Mouse (Mus musculus) spleen, postnatal 4 days (tissue): Measurements from ENCODE around the gene Slc43a2.
A peak's percentile ranks its signal among the peaks of the same experiment; 100 is the strongest.

Source experiments
- DNase-seq, 2 experiments: peaks; one replicate each; pipeline ENCODE4 v3.0.0; 2022; ENCODE audit warnings: low spot score in 2 of 2

Gene Slc43a2

DNA sequence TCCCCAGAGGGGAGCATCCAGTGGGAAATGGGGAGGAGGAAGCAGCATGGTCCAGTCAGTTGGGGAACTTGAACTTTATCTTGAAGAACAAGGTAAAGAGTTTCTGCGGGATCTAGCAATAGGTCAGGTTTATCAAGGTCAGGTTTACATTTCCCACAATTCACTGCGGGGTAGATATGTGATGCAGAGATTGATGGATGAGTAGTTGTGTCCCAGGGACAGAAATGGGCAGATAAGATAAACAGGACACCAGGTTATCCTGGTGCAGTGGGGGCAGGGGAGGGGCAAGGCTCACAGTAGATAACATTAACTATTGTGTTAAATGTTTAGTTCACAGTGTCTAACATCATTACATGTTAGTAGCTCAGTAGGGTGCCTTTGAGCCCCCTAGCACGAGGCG lies 1.7 kb upstream of the Slc43a2 start:
- no peak for DNase-seq

DNA sequence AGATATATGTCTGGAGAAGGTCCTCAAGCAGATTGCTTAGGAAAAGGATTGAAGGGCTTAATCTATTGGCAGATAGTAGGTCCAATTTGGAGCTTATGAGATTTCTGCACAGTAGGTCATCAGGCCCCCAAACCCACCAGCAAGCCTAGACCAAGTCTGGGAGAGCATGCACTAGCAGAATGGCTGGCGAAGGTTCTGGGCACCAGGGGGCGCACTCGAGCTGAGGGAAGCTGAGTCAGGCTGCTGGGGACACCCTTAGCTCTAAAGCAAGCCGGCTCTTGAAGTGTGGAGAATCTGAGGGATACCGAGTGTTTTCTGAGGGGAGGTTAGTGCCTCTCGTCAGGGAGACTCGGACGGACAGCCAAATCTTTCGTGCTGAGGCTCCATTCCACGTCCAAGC lies 1.2 kb upstream of the Slc43a2 start:
- peak; percentile 98 to 100 for DNase-seq

DNA sequence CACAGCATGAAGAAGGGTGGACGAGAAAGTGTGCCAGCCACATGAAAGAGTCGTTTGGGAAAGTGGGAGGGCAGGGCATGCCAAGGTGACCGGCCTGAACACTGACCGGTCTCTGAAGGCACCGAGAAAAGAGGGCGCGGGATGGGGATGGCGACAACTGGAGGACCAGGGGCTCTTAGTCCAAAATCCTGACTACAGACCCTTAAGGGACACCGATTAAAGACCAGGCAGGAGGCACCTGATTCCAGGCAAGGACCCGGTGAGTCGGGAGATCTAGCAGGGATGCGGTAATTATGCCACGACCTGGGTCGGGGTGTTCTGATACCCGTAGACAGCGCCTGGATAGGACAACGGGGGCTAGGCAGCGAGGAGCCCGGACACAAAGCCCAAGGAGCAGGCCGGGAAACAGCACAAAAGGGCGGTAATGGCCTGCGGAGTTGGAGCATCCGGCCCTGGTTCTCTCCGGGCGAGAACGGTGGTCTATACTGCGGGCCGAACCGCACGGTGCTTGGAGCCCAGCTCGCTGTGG lies 585 bp upstream of the Slc43a2 start:
- DNase-seq = peak in 1 of 2 experiments; percentile 85

DNA sequence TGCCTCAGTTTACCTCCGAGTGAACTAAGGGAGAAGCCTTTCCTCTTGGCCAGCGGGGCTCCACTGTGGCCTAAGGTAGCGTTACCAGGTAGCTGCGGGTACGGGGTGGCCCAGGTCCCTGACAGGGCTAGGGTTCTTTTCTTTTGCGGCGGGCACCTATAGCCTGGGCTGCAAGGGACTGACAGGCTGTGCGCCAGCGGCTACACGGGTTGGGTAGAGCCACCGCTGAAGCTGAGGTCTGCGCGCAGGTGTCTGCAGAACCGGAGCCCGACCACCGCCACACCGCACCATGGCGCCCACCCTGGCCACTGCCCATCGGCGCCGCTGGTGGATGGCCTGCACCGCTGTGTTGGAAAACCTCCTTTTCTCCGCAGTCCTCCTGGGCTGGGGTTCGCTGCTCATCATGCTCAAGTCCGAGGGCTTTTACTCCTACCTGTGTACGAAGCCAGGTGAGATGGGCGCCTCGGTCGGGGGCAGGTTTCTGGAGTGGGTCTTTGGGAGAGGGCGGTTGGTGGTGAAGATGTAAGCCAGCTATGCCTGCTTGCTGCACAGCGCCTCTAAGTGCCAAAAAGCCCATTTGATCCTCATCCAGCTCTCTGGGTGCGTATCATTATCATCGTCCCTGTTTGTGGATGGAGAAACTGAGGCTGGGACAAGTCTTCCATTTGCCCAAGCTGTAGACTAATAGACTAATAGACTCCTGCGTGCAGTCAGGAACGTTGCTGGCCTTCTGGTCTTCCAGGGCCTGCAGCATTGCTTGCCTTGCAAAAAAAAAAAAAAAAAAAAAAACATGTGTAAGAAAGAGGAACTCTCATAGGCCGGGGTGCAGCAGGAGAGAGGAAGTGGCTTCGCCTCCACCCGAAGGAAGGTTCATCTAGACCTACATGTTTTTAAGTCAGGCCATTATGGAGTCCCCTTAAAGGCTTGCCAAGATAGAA lies 1.1 kb downstream of the Slc43a2 start:
- peak; percentile 43 to 80 for DNase-seq

DNA sequence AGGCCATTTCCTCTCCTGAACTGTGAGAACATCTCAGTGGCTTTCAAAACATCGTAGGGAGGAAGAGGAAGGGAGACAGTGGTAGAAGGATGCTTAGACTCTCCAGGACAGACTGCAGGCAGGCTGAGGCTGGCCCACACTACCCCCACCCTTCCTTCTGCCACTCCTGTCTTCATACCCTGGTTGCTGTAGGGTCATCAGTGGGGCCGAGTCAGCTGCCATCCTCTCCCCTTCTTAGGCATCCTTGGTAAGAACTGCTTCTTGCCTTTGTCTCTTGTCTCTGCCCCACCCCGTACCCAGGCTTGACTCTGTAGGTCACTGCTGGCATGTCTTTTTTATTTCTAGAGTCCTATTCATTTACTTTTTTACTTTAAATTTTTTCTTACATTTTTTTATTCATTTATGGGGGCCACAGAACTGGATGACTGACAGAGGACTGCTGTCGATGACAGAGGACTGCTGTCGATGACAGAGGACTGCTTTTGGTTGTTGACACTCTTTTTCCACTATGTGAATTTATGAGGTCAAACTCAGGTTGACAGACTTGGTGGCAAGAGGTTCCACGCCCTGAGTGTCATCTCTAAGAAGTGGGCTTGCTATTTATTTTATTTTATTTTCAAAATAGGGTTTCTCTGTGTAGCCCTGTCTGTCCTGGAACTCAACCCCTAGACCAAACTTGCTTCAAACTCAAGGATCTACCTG lies 2.0 kb downstream of the Slc43a2 start:
- DNase-seq = no peak

DNA sequence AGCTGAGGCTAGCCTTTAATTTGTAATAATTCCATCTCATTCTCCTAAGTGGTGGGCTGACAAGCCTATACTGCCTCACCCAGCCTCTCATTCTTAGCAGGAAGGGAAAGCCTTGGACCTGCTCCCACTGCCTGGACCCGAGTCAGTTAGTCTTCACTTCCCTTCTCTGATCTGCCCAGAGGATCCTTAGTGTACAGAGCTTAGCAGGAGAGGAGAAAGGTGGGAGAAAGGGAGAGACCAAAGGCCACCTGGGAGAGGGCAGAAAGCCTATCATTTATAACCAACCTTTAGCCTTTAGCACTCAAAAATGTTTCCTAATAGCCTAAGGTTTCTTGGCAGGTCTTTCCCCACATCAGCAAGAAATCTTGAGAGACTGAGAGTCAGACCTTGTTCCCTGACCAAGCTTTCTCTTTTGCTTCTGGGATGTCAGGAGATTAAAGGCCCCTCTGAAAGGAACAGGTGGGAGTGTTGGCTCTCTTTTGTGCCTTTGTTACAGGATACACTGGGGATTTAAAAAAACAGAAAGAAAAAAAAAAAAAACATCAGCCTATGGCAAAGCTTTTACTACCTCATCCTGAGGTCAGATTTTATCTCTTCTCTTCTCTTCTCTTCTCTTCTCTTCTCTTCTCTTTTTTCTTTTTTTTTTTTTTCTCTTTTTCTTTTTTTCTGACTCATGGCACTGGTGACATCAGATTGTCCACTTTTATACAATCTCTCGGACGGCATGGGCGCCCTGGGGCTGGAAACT lies 3.0 kb downstream of the Slc43a2 start:
- DNase-seq = no peak

DNA sequence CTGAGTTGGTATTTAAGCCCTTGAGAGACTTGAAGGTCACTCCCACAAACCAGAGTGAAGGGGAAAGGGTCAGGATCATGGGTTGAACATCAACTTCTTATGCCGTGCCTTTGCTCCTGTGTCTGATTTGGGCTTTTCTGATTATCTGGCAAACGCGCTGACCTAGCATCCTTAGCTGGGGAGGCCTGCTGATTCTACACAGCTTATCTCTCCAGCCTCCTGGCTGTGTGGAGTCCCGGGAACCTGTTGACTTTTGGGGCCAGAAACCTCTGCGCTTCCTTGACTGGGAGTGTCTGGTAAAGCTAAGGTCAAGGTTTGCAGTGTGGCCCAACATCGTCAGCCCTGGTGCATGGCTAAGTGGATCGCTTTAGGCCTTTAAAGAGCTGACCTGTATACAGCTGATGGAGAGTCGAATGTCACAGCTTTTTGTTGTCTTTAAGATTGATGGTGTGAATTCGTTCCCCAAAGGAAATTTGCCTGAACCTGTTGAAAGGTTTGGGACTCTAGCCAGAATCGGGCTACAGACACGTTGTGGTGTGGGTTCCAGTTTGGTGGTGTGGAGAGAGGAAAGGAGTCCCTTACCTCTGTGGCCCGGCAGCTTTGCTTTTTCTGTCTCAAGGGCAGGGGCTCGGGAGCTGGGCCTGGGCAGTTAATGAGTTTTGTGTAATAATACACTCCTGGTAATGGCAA lies 3.8 kb downstream of the Slc43a2 start:
- DNase-seq = no peak

DNA sequence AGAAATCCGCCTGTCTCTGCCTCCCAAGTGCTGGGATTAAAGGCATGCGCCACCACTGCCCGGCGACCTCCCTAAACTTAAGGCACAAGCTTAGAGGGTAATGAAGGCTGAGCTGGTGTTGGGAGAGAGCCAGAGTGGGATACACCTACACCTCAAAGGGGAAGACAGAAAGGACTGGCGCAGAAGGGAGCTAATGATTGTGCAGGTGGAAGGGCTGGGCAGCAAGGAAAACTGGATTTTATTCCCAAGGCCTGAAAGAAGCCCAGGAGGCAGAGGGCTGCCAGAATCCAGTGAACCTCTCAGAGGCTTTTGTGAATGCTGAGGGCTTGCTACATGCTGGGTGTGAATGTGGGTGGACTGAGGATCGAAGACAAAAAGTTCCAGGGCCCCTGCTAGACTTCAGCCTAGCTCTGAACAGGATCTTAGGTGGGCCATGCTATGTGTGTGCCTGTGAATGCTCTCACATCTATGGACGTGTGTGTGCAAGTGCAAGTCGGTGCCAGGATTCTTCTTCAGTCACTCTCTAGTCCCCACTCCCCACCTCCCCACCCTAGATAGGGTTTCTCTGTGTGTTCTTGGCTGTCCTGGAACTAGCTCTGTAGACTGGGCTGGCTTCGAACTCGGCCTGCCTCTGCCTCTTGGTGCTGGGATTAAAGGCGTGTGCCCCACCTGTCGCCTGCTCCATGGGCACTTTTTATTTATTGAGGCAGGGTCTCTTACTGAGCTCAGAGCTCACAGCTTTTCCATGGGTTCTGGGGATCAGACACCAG lies 4.9 kb downstream of the Slc43a2 start:
- DNase-seq = no peak

DNA sequence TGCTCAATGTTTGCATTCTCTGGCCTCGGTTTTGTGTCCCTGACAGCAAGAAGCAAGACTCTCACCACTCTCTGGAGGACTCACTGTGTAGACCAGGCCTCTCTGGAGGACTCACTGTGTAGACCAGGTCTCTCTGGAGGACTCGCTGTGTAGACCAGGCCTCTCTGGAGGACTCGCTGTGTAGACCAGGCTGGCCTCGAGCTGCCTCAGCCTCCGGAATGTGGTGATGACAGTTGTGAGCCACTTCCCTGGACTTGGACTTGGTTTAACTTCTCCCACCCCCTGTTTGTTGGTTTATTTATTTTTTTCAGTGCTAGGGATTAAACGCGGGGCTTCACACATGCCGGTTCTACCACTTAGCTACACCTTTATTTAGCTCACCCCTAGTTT lies 5.5 kb downstream of the Slc43a2 start:
- DNase-seq = no peak

DNA sequence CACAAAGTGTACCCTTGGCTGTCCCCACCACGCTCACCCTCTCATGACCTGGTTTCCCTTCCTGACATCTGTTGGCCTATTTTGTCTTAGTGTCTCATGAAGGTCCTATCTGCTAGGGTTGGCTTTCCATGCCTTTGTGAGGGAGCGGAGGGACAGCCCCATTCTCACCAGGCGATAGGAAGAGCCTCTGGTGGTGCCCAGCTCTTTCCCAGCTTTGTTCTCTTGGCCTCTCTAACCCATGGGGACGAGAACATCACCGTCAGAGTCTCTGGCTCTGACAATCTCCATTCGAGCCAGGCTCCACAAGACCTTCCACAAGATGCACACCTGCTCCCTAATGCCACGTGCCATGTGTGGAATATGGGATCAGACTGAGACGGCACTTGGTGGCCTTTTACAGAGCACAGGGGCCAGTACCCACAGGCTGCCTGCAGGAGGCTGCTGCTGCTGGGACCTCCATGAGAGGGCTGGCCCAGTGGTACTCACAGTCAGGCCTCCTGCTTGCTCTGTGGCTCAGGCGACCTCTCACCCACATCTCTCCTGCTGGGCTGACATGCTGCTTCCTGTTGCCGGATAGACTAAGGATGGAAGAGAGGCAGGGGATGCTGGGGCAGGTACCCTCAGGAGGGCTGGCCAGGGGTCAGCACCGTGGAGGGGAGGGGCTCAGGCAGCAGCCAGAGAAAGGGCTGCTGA lies 6.1 kb downstream of the Slc43a2 start:
- no peak for DNase-seq

DNA sequence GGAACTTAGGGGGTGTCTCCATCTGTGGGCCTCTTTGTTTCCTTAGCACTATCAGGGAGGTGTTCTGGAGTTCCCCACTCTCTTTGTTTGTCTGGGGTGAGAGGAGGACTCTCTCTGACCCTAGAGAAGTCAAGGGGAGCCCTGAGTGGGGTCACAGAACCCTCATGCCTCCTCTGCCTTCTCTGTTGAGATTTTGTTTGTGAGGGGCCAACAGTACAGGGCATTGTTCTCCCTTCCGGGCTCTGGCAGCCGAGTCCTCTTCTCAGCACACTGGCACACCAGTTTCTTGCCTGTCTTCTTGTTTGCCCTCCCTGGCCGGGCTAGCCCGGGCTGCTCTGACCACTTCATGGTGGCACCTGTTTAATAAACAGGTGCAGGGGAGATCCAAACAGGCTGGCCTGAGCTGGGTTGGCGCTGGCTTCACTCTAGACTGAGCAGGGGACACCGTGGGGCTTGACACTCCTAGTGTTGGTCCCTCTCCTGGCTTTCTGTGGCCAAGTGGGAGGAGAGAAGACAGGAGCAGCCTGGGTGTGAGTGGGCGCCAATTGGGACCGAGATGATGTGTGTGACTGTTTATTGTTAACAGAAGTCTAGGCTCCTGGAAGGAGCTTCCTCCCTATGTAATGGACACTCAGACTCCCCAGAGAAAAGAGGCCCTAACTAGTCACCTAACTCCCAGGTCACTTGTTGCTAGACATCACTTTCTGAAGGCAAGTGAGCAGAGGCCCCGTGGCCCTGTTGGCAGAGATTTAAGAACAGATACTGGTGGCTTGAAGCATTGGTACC lies 6.9 kb downstream of the Slc43a2 start:
- no peak for DNase-seq

DNA sequence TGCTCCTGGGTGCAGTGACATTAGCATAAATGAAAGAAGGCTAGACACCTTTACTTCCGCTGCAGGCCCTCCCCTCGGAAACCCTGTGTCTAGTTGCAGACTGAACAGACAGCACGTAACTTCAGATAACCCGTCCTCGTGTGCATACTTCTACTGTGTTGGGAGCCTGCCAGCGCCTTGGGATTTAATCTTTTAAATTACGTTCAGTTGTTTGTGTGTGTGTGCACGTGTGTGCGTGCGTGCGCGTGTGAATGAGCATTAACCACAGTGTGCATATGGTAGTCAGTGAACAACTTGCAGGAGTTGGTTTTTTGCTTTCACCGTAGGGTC lies 7.4 kb downstream of the Slc43a2 start:
- DNase-seq = no peak

DNA sequence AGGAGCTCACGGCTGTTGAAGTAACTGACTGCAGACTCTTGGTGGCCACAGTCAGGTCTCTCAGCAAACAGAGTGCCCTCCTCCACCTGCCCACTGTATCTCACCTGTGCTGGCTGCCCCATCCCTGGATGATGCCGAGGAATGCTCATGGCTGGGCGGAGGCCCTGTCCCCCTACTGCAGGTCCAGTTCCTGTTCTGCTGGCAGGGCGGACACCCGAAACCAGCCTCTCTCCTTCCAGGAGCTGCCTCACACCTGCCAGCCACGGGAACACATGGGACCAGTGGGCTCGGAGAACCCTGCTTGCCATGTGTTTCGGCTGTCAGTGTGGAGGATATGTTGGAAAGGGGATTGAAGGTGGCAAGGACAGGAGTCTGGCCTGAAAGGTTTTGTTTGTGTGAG lies 8.7 kb downstream of the Slc43a2 start:
- no peak for DNase-seq

DNA sequence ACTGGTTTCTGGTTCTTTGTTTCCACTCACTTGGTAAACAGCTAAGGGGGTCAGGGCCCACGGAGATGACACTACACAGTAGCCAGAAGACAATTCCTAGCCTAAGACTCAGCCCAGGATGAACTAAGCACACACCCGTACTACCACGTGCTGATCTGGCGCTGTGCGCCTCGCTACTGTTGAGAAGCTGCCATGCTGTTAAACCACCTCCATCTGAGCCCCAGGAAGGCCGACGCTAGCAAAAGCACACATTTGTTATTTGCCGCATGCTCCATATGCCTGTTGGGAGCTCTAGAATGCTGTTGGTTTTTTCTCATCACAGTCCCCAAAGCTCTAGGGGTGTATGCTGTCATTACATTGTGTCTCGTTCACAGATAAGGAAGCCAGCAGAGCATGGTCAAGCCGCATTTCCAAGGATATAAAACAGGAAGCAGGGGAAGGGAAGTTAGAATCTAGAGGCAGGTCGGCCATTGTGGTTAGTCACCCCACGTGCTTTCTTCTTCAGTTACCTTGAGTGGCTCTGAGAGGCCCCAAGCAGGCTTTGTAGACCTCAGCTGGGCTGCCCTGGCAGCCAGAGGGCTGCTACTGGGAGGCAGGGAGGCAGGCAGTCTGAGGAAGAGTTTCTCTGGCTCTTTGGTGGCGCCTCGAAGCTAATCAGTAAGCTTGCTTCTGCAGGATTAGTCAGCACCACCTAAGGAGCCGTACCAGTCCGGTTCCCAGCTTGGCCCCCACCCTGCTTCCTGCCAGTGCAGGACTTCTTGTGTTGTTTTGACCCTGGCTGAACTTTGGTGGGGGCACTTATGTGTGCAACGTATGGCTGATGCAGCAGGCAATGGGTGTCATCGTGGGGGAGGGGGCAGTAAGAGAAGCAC lies 9.5 kb downstream of the Slc43a2 start:
- DNase-seq = no peak

DNA sequence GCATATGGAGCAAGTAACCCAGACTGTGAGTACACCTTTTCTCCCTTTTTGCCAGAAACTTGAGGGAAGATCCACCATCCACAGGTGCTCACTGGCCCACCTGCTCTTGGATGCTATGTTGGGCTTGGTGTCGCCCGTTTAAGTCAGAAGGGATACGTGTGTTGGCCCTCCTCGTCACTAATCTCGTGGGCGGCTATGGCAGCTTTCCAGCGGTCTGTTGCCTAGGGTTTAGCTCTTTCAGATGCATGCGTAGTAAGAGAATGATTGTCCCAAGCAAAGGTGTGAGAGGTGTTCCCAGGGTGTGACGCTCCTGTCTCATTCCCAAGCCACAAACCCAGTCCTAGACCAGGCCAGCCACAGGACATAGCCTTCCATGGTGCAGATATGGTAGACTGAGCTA lies 13.2 kb downstream of the Slc43a2 start:
- DNase-seq = no peak

DNA sequence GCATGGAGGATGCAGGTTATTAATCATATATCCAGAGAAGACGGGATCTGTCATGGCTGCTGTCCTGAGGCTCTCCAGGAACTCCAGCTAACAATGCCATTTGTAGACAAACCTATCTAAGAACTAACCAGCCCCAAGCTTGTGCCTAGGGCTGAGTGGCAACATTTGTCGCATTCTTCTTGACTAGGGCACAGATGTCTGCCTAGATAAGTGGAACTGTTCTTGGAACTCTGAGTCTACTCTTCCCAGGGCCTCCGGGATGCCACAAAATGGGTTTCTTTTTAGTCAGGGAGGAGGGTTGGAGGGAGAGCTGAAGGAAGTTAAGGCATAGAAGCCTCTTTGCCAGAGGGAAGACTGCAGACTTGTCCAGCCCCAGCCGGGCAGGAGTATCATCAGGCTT lies 14.6 kb downstream of the Slc43a2 start:
- DNase-seq = no peak

DNA sequence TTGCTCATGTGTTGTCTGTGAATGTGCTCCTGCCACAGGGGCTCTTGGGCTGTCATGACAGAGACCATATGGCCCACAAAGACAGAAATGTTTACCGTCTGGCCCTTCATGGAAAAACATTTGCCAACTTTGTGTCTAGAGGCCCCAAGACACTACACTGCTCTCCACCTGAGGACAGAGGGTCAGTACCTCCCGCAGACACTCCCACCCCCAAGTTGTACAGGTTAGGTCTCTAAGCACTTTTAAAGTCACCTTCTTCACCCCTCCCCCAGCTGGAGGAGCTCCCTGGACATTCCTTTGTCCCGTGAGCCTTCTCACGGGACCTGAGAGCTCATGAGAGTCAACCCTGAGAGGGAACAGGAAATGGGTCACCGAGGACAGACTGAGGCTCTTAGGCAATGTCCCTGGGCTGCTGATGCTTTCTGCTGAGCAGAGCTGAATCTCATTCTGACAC lies 18.2 kb downstream of the Slc43a2 start:
- no peak for DNase-seq

DNA sequence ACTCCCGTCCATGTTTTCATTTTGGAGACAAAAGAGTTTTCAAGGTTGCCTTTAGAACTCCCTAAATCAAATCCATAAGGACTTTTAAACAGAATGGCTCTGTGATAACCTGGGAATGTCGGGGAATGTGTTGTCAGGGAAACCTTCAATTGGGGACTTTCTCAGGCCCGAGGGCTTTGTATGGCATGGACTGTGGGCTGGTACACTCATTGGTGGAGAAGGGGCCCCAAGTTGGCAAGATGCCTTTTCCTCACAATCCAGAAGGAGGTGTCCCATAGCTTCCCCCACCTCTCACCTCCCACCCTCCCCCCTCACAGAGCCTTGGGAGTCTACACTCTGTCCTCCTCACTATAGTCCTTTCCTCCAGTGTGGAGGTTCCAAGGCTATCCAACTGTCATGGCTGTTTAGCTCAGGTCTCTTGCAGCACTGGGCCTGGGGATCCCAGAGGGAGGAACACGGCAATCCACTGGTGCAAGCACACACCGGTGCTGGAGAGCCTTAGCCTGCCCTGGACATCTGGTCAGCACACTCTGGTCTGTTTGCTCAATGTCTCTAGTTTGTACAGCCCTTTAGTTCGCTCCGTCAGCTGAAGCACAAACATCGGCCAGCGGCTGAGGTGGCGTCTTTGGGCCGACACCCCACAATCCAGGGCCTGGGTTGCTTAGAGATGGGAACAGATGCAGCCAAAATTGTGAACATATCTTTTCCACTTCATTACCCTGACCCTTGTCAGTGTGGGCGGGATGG lies 18.9 kb downstream of the Slc43a2 start:
- DNase-seq = no peak
